Mouse (Mus musculus) spleen, adult 2 months (tissue): ENCODE results near the gene Efcab5.

ENCODE experiments used
- CTCF ChIP-seq: fragments of 200-500 bp; IDR thresholded peaks from 2 replicates; pipeline ENCODE4 v1.5.1; 2011; ENCODE audit warnings: mild to moderate bottlenecking, inconsistent platforms; ENCODE audit not compliant: insufficient read depth, insufficient read length, insufficient replicate concordance; ENCODE audit errors: extremely low read depth
- POLR2A ChIP-seq: fragments of 200-500 bp; IDR thresholded peaks from 2 replicates; pipeline ENCODE4 v1.6.1; 2011; ENCODE audit warnings: low read depth, low read length, inconsistent platforms

GRCm38 (mm10) chr11:77188868-77189267 is at the start of gene Efcab5:
- TF ChIP-seq CTCF (no peak), POLR2A (no peak)
